Mouse (Mus musculus): ENCODE data around the gene Gm11027. TPM values are rescaled to one million over a fixed set of nuclear protein-coding genes. Genes with fewer than 3 reads are reported as not detected.

Gm11027 gene
- polyA plus RNA-seq, 1 experiment from 2014 or later = not detected

GRCm38 (mm10) chr12:116308612-116309011 is 33.4 kb downstream of the Gm11027 start:
- WGBS = 78% methylated on average over 2 of the region's 2 CpGs
- Histone ChIP-seq H3K27ac (replicated peaks) (no peak overlapping the region), H3K9me3 (replicated peaks) (no peaks in the 10 kb centered on the region), H3K4me1 (no peaks in the 10 kb centered on the region), H3K36me3 (no peaks in the 10 kb centered on the region), H3K27me3 (replicated peaks) (no peaks in the 10 kb centered on the region), H3K4me3 (replicated peaks) (no peak overlapping the region), H3K4me2 (no peak overlapping the region), H3K9ac (replicated peaks) (no peak overlapping the region)
- no peak for ATAC-seq (ENCODE audit: low FRiP score)

GRCm38 (mm10) chr12:116313816-116314215 is 38.6 kb downstream of the Gm11027 start:
- no peak for ATAC-seq (ENCODE audit: low FRiP score)
- H3K4me3 ChIP-seq (replicated peaks) = no peak overlapping the region
- no peaks in the 10 kb centered on the region for H3K27me3 ChIP-seq (replicated peaks)
- H3K9ac ChIP-seq (replicated peaks) = no peak overlapping the region
- H3K36me3 ChIP-seq = no peaks in the 10 kb centered on the region
- 92% methylated on average over 1 of the region's 1 CpGs for WGBS
- no peak overlapping the region for H3K27ac ChIP-seq (replicated peaks)
- no peak overlapping the region for H3K4me2 ChIP-seq
- no peaks in the 10 kb centered on the region for H3K4me1 ChIP-seq
- H3K9me3 ChIP-seq (replicated peaks) = no peaks in the 10 kb centered on the region

- 93% methylated on average over 3 of the region's 3 CpGs for WGBS
- Histone ChIP-seq H3K4me3 (replicated peaks) (no peak overlapping the region), H3K27ac (replicated peaks) (no peak overlapping the region), H3K9ac (replicated peaks) (no peak overlapping the region), H3K27me3 (replicated peaks) (no peaks in the 10 kb centered on the region), H3K4me1 (no peaks in the 10 kb centered on the region), H3K9me3 (replicated peaks) (no peaks in the 10 kb centered on the region), H3K4me2 (no peak overlapping the region), H3K36me3 (no peaks in the 10 kb centered on the region)
- ATAC-seq (ENCODE audit: low FRiP score) = no peak
Measured at GRCm38 (mm10) chr12:116315498-116315897, 40.3 kb downstream of the Gm11027 start.

GRCm38 (mm10) chr12:116317818-116318217 is 42.6 kb downstream of the Gm11027 start:
- Histone ChIP-seq H3K4me1 (no peaks in the 10 kb centered on the region), H3K9me3 (replicated peaks) (no peaks in the 10 kb centered on the region), H3K9ac (replicated peaks) (no peak overlapping the region), H3K27ac (replicated peaks) (no peak overlapping the region), H3K27me3 (replicated peaks) (no peaks in the 10 kb centered on the region), H3K4me3 (replicated peaks) (no peak overlapping the region), H3K36me3 (no peaks in the 10 kb centered on the region), H3K4me2 (no peak overlapping the region)
- WGBS = 52% methylated on average over 1 of the region's 1 CpGs
- no peak for ATAC-seq (ENCODE audit: low FRiP score)

Small RNAs within 50 kb of the gene (microRNA-seq; reads per million reads assigned to microRNA genes)
- gene Gm23190 = not detected

Other genes starting within 250 kb of the Gm11027 start
- 43.3 and 47.1 TPM in 2 replicates for gene Zfp386, start 227.7 kb upstream of the Gm11027 start, polyA plus RNA-seq (2015; fragmentation: Nextera tagmentation; extraction: Ambion mirVana)
- gene Vipr2, start 197.7 kb upstream of the Gm11027 start, polyA plus RNA-seq (2015; fragmentation: Nextera tagmentation; extraction: Ambion mirVana) = 0.96 and 1.2 TPM in 2 replicates
- 20.9 and 22.1 TPM in 2 replicates for gene Wdr60, start 12.4 kb upstream of the Gm11027 start, polyA plus RNA-seq (2015; fragmentation: Nextera tagmentation; extraction: Ambion mirVana)
- 11.3 and 12.5 TPM in 2 replicates for gene Esyt2, start 5.8 kb downstream of the Gm11027 start, polyA plus RNA-seq (2015; fragmentation: Nextera tagmentation; extraction: Ambion mirVana)
- gene Ncapg2, start 130.0 kb downstream of the Gm11027 start, polyA plus RNA-seq (2015; fragmentation: Nextera tagmentation; extraction: Ambion mirVana) = 7.7 and 11.6 TPM in 2 replicates
- gene Ptprn2, start 210.3 kb downstream of the Gm11027 start, polyA plus RNA-seq (2015; fragmentation: Nextera tagmentation; extraction: Ambion mirVana) = 12.9 and 16.3 TPM in 2 replicates